Mouse (Mus musculus): Measurements from ENCODE around the gene Hspb7.

DNA sequence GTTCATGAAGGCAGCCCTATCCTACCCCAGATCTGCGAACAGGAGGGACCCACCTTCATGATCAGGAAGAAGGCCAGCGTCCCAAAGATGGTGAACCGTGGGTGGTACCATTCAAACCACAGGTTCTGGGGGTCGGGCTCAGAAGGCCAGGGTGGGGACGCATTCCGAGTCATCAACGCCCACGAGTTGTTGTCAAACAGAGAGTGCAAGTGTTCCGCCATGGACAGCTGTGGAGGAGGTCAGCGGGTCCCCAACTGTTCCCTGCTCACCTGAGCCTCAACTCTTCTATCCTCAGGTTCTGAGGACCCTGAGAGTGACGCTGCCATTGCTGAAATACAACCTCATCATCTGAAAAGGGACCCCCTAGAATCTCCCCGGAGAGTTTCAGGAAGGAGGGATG, 29.3 kb upstream of the Hspb7 start:
- TF ChIP-seq MYOG (IDR thresholded peaks at IDR 0.05; ENCODE audit: control insufficient read depth, extremely low read depth, insufficient read length) (no peak), CTCF (IDR thresholded peaks at IDR 0.05; ENCODE audit: control insufficient read depth, insufficient read depth, insufficient read length) (no peak), MAX (IDR thresholded peaks at IDR 0.05) (no peak)

Measured in C2C12 (cell line).